Mouse (Mus musculus) embryo, embryonic 9.5 days (tissue): ENCODE results near the gene Klk1b16.
"Not testable (repeated sequence)": the region's sequence is repeated elsewhere in the genome, so short reads cannot be mapped to it uniquely, and the experiment has no call there.

Experiments used
- DNase-seq: peaks from one replicate; pipeline ENCODE4 v3.0.0-alpha.2; 2017; ENCODE audit errors: extremely low spot score

Gene Klk1b16

GRCm38 (mm10) chr7:44136467-44136866 lies at the start of gene Klk1b16:
Gene Klk1b16 (plus strand): TSS chr7:44136767.
- DNase-seq = no peak

GRCm38 (mm10) chr7:44096111-44096510 lies 40.5 kb upstream of the Klk1b16 start:
- no peak for DNase-seq

- not testable (repeated sequence) for DNase-seq
Observed at GRCm38 (mm10) chr7:44102028-44102427, 34.5 kb upstream of the Klk1b16 start, which contains the start of gene Klk1b21. Gene Klk1b21 (plus strand): TSS chr7:44102328.

- DNase-seq = no peak
Observed at GRCm38 (mm10) chr7:44112373-44112772, 24.2 kb upstream of the Klk1b16 start, which contains the start of gene Klk1b22. Gene Klk1b22 (plus strand): TSS chr7:44112673.

- DNase-seq = no peak
Observed at GRCm38 (mm10) chr7:44123445-44123844, 13.1 kb upstream of the Klk1b16 start.

GRCm38 (mm10) chr7:44179299-44180045 lies 42.9 kb downstream of the Klk1b16 start:
- DNase-seq = no peak

- not testable (repeated sequence) for DNase-seq
Observed at GRCm38 (mm10) chr7:44186516-44186915, 49.9 kb downstream of the Klk1b16 start.

GRCm38 (mm10) chr7:44187936-44188335 lies 51.4 kb downstream of the Klk1b16 start, which contains the start of gene Klk1b24:
Gene Klk1b24 (plus strand): TSS chr7:44188236.
- not testable (repeated sequence) for DNase-seq
